Mouse (Mus musculus) heart, embryonic 13.5 days (tissue): ENCODE measurements around the gene Hoxb9. TPM values are rescaled to one million over a fixed set of nuclear protein-coding genes. Genes with fewer than 3 reads are reported as not detected.

Source experiments
- ATAC-seq: fragments of 200-750 bp; cut with Nextera tagmentation; 2 replicates; pipeline ENCODE4 v1.8.0; 2017; ENCODE audit warnings: moderate TSS enrichment; ENCODE audit not compliant: insufficient number of reproducible peaks, low FRiP score, low TSS enrichment; ENCODE audit errors: extremely low read depth
- H3K27ac ChIP-seq: fragments of 300-500 bp; sonication (generic); replicated peaks from 2 replicates; pipeline ENCODE4 v1.5.1; 2015; ENCODE audit warnings: moderate library complexity, mild to moderate bottlenecking, inconsistent platforms
- H3K27me3 ChIP-seq: fragments of 300-500 bp; sonication (generic); replicated peaks from 2 replicates; pipeline ENCODE4 v1.6.1; 2015; ENCODE audit warnings: mild to moderate bottlenecking, inconsistent platforms
- H3K36me3 ChIP-seq: fragments of 300-500 bp; sonication (generic); 2 replicates; pipeline ENCODE4 v1.6.1; 2015; ENCODE audit warnings: mild to moderate bottlenecking, inconsistent platforms
- H3K4me1 ChIP-seq: fragments of 300-500 bp; sonication (generic); 2 replicates; pipeline ENCODE4 v1.6.1; 2015; ENCODE audit warnings: inconsistent platforms
- H3K4me2 ChIP-seq: fragments of 300-500 bp; sonication (generic); 2 replicates; pipeline ENCODE4 v1.6.1; 2015; ENCODE audit warnings: inconsistent platforms, mild to moderate bottlenecking, moderate library complexity
- H3K4me3 ChIP-seq: fragments of 300-500 bp; sonication (generic); 2 replicates; pipeline ENCODE4 v1.5.1; 2015; ENCODE audit warnings: moderate library complexity, mild to moderate bottlenecking, inconsistent platforms
- H3K9ac ChIP-seq: fragments of 300-500 bp; sonication (generic); 2 replicates; pipeline ENCODE4 v1.6.1; 2015; ENCODE audit warnings: inconsistent platforms, mild to moderate bottlenecking, moderate library complexity
- H3K9me3 ChIP-seq: fragments of 300-500 bp; sonication (generic); 2 replicates; pipeline ENCODE4 v1.6.1; 2016; ENCODE audit warnings: inconsistent platforms
- WGBS: fragments of 180-500 bp; shearing (Covaris S2); methylation state at CpG from one replicate; pipeline ENCODE4 v1.1.7; 2015; ENCODE audit warnings: mixed read lengths; 5-methylcytosine and 5-hydroxymethylcytosine counted together
- polyA plus RNA-seq: library from polyadenylated mRNA; unstranded; fragments of >200 nt; fragmentation: Nextera tagmentation; extraction: Ambion mirVana; gene quantifications from 2 replicates; pipeline ENCODE4 v1.2.1, GENCODE M21; 2015

The Hoxb9 gene
- polyA plus RNA-seq, 1 experiment from 2014 or later, result not detected

DNA sequence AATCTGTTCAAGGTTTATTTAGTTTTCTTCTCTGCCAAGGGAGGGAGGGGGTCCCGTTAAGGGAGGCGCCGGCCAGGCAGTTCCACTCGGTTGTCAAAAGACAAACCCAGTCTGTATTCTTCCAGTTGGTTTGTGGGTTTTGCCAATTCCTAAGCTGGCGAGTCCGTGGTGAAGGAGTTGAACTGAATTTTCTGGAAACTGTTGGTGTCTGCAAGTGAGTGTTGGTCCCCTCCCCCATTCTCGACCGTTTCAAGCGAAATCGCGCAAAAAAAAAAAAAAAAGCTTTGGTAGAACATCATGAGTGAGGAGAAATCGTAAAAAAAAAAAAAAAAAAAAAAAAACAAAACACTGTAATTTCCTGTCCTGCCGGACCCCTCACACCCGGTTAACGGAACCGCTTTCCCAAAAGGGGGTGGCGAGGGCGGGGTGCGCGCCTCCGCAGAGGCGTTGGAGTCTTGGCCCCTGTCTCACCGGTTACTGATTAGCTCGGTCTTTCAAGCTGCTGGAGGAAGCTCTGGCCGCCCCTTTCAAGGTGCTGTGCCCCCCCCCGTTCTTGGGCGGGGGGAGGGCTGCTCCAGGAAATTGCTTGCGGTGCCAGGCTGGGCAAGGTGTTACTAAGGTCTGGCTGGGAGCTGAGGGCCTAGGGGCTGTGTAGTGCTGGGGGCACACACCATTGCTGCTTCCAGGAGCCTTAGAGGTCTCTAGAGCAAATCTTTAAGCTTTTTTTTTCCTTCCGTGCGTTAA, 24.0 kb downstream of the Hoxb9 start:
- Histone ChIP-seq H3K36me3 (no peaks in the 10 kb centered on the region), H3K4me3 (peak overlapping the region; percentile 14), H3K27ac (no peak overlapping the region), H3K9me3 (no peaks in the 10 kb centered on the region), H3K9ac (no peak overlapping the region), H3K4me1 (peaks cover 14% of the 10 kb centered on the region), H3K27me3 (peaks cover 98% of the 10 kb centered on the region), H3K4me2 (no peak overlapping the region)
- 1% methylated on average over 30 of the region's 30 CpGs for WGBS
- ATAC-seq, result no peak

DNA sequence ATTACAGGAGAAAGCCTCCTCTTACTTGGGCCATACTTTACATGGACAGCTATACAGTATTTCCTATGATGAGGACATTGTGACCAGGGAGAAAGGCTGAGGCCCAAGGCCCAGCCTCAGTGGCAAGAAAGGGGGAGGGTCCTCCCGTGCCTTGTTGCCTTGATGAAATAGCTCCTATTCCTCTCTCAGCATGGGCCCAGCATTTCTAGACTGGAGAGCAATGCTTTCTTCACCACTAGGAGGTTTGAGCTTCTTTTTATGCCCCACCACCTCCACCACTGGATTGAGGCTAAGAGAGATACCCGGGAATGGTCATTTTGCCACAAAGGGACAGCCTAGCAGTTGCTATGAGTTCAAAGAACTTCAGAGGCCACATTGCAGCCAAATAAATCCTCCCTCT, 25.7 kb downstream of the Hoxb9 start:
- H3K9ac ChIP-seq, result no peak overlapping the region
- H3K27ac ChIP-seq, result no peak overlapping the region
- H3K4me3 ChIP-seq, result no peak overlapping the region
- no peak overlapping the region for H3K4me2 ChIP-seq
- no peaks in the 10 kb centered on the region for H3K36me3 ChIP-seq
- H3K9me3 ChIP-seq, result no peaks in the 10 kb centered on the region
- 5% methylated on average over 2 of the region's 2 CpGs for WGBS
- H3K4me1 ChIP-seq, result peaks cover 14% of the 10 kb centered on the region
- peaks cover 100% of the 10 kb centered on the region for H3K27me3 ChIP-seq
- no peak for ATAC-seq

DNA sequence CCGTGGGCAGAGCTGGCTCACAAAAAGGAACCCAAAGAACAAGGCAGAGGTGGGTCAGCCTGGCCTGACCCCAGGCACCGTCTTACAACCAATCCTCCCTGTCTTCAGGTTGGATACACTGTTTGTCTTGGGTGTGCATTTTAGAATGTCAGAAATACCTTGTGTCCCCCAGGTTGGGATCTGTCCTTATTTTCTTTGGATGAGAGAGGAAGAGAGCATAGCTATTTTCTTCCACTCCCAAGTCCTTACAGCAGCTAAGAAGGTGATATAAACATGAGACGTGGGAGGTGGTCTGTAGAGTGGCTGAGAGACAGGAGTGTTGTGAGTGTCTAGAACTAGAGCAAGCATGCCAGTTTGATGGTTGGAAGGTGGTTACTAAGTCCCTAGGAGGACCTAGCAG, 26.2 kb downstream of the Hoxb9 start:
- no peak overlapping the region for H3K27ac ChIP-seq
- H3K4me1 ChIP-seq, result peaks cover 14% of the 10 kb centered on the region
- no peak overlapping the region for H3K9ac ChIP-seq
- H3K4me2 ChIP-seq, result no peak overlapping the region
- H3K4me3 ChIP-seq, result no peak overlapping the region
- no peaks in the 10 kb centered on the region for H3K36me3 ChIP-seq
- no peaks in the 10 kb centered on the region for H3K9me3 ChIP-seq
- peaks cover 100% of the 10 kb centered on the region for H3K27me3 ChIP-seq
- 4% methylated on average over 3 of the region's 3 CpGs for WGBS
- no peak for ATAC-seq

DNA sequence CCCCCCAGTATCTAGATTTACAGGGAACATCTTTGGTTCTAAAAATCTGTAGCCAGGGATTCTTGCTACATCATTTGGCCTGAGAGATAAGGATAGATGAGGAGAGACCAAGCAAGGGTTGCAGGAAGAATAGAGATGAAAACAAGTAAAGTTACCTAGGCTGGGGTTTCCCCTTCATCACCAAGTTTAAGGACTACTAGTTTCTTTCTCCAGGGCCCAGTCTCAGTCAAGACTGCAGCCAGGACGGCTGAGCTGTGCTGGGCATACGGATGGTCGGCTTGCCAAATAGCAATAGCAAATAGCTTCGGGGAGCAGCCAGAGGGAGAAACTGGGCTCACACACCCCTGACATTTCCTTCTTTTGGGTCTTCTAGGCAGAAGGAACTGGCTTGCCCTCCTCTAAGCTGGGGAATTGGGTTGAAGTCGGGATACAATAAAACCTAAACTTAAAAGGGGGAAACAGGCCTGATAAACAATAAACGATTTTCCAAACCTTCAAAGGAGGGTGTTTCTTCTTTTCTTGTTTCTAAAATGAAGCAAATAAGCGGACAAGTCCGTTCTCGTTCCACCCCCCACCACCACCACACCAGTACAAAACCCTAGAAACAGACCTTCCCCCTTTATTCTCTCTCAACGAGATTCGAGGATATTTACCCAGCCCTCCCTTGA, 26.8 kb downstream of the Hoxb9 start:
- Histone ChIP-seq H3K4me2 (peak overlapping the region; percentile 12; the same call in 1 of the 2 replicates), H3K27me3 (peaks cover 100% of the 10 kb centered on the region), H3K9ac (no peak overlapping the region), H3K27ac (no peak overlapping the region), H3K36me3 (no peaks in the 10 kb centered on the region), H3K4me3 (no peak overlapping the region), H3K4me1 (peaks cover 14% of the 10 kb centered on the region), H3K9me3 (no peaks in the 10 kb centered on the region)
- ATAC-seq, result no peak
- 5% methylated on average over 11 of the region's 11 CpGs for WGBS

DNA sequence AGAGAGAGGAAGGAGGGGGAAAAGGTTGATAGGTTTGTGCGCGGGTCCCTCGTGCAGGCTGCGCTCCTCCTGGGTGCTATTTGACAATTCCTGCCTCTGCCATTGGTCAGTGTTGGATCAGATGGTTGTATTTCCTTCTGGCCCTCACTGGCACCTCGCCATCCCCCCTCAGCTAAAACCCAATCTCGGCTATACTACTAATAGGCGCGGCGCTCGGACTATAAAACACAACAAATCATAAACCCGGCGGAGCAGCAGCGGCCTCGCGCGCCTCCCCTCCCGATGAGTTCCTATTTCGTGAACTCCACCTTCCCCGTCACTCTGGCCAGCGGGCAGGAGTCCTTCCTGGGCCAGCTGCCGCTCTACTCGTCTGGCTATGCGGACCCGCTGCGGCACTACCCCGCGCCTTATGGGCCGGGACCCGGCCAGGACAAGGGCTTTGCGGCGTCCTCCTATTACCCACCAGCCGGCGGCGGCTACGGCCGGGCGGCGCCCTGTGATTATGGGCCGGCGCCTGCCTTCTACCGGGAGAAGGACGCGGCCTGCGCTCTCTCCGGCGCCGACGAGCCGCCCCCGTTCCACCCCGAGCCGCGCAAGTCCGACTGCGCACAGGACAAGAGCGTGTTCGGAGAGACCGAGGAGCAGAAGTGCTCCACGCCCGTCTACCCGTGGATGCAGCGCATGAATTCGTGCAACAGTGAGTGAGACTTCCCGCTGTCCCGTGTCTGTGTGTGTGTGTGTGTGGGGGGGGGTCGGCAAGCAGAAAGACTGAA, 27.8 kb downstream of the Hoxb9 start:
- Histone ChIP-seq H3K4me1 (peaks cover 14% of the 10 kb centered on the region), H3K9ac (peak overlapping the region; percentile 60), H3K27ac (no peak overlapping the region), H3K36me3 (no peaks in the 10 kb centered on the region), H3K4me2 (peak overlapping the region; percentile 60), H3K27me3 (peaks cover 100% of the 10 kb centered on the region), H3K4me3 (peak overlapping the region; percentile 41), H3K9me3 (no peaks in the 10 kb centered on the region)
- no peak for ATAC-seq
- WGBS, result under 1% methylated on average over 66 of the region's 66 CpGs

DNA sequence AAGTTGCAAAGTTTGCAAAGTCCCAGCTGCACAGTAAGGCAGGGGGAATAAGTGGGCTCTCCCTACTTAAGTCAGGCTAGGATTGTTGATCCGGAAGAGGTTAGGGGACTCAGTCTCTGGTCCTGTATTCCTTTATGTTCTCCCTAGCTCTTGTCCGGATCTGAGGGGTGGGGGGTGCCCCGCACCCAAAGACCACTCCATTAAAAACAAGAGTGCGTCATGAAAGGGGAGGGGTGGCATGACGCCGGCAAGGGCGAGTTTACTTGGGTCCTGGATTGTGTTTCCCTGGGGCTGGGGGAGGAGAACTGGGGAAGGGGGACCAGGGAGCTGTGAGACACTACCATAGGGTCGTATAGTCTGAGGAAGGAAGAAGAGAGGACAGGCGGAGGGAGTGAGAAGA, 28.5 kb downstream of the Hoxb9 start:
- H3K4me1 ChIP-seq, result peaks cover 12% of the 10 kb centered on the region
- 3% methylated on average over 9 of the region's 9 CpGs for WGBS
- H3K27me3 ChIP-seq, result peaks cover 100% of the 10 kb centered on the region
- H3K4me3 ChIP-seq, result peak overlapping the region; percentile 41
- H3K27ac ChIP-seq, result no peak overlapping the region
- no peak for ATAC-seq
- H3K9ac ChIP-seq, result no peak overlapping the region
- no peaks in the 10 kb centered on the region for H3K36me3 ChIP-seq
- H3K4me2 ChIP-seq, result peak overlapping the region; percentile 33; the same call in 1 of the 2 replicates
- no peaks in the 10 kb centered on the region for H3K9me3 ChIP-seq

DNA sequence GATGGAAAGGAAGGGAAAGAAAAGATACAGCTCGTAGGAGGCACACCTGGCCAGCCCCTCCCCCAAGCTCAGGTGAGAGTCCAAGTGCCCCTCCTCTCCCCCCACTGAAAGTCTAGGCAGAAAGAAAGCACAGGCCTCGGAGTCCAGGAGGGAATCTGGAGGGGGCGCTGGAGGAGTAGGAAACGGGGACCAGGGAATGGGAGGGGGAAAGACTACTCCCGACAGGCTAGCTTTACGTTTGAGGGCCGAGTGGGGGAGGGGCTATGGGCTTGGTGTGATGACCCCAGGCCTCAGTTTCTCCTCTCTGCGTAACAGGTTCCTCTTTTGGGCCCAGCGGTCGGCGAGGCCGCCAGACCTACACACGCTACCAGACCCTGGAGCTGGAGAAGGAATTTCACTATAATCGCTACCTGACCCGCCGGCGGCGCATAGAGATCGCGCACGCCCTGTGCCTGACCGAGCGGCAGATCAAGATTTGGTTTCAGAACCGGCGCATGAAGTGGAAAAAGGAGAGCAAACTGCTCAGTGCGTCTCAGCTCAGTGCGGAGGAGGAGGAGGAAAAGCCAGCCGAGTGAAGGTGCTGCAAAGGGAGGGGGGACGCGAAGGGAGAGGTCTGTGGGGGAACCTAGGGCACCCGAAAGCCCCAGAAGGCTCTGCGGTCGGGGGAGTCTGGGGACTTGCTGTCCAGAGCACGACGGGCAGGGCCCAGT, 29.3 kb downstream of the Hoxb9 start:
- H3K9me3 ChIP-seq, result no peaks in the 10 kb centered on the region
- H3K27ac ChIP-seq, result no peak overlapping the region
- no peaks in the 10 kb centered on the region for H3K36me3 ChIP-seq
- peak overlapping the region; percentile 50; the same call in 1 of the 2 replicates for H3K9ac ChIP-seq
- peak overlapping the region; percentile 33 for H3K4me2 ChIP-seq
- H3K4me3 ChIP-seq, result peak overlapping the region; percentile 41
- WGBS, result 3% methylated on average over 35 of the region's 35 CpGs
- H3K4me1 ChIP-seq, result peaks cover 8% of the 10 kb centered on the region
- no peak for ATAC-seq
- H3K27me3 ChIP-seq, result peaks cover 100% of the 10 kb centered on the region

DNA sequence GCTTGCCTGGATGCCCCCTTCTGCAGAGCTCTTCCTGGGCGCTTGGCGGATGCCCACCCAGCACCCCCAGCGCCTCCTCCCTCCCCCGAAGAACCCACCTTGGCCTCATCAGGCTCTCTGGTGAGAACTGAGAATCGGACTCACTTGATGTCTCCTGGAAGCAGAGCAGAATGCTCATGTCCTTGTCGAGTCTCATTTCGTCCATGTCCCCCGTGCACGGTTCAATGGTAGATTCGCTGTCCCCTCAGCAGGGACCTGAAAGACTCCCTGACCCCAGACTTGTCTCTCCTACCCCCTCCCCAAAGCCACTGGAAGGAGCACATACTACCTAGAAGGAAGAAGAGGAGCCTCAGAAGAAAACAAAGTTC, 29.8 kb downstream of the Hoxb9 start:
- no peaks in the 10 kb centered on the region for H3K36me3 ChIP-seq
- no peaks in the 10 kb centered on the region for H3K9me3 ChIP-seq
- H3K4me2 ChIP-seq, result peak overlapping the region; percentile 33; the same call in 1 of the 2 replicates
- peaks cover 6% of the 10 kb centered on the region for H3K4me1 ChIP-seq
- 0 out of 2 replicates have a peak overlapping the region, but pooled peaks have one; percentile 50 for H3K9ac ChIP-seq
- peak overlapping the region; percentile 41 for H3K4me3 ChIP-seq
- H3K27me3 ChIP-seq, result peaks cover 100% of the 10 kb centered on the region
- 9% methylated on average over 10 of the region's 10 CpGs for WGBS
- no peak for ATAC-seq
- H3K27ac ChIP-seq, result no peak overlapping the region

DNA sequence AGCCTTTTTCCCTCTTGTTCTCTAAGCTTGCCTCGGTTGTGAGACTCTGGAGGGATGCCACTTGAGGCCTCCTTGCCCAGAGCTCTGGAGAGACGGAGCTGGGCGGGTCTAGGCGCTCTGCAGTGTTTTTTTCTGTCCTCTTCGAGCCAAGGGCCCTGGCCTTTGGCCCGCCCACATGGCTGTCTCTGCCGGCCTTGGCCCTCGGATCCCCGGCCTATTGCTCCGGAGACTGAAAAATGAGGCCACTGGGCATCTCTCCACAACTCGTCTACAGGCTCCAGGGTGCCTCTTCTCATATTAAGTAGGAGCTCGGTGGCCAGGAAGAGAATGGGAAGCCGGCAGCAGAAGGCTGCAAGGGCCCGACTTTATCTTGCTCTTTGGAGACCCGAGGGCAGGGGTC, 30.6 kb downstream of the Hoxb9 start:
- Histone ChIP-seq H3K9me3 (no peaks in the 10 kb centered on the region), H3K36me3 (no peaks in the 10 kb centered on the region), H3K9ac (no peak overlapping the region), H3K27ac (no peak overlapping the region), H3K27me3 (peaks cover 100% of the 10 kb centered on the region), H3K4me3 (no peak overlapping the region), H3K4me1 (peaks cover 6% of the 10 kb centered on the region), H3K4me2 (no peak overlapping the region)
- ATAC-seq, result no peak
- 4% methylated on average over 15 of the region's 15 CpGs for WGBS

DNA sequence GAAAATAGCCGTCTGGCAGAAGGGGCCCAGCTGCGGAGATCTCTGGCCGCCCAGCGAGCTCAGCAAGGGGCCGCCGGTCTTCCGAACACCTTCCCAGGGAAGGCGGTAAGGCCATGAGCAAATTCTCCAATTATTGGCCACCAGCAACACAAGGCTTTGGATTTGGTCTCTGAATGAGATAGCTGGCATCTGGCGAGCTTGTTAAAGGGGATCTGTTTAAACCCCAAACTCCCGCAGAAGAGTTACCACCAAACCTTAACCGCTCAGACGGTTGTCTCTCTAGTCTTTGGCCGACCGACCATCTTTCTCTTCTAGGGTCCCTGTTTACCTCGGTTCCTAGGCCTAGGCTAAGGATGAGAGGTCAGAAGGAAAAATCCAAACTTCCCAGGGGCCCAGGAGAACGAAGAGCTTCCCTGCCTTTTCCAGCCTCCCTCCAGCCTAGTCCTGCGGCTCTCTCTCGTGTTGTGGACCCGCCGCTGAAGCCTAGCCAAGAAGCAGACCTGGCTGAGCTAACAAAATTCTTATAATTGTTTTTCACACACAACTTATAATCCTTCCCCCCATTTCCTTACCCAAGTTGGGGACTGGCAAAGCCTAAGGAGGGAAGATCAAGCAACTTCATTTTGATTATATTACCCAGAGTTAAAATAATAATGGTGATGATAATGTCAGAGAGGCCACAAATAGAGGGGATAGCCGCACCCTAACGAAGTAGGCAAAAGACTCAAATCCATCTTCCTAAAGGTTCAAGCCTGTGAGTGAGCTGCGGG, 31.3 kb downstream of the Hoxb9 start:
- no peak overlapping the region for H3K27ac ChIP-seq

More for the DNA sequence above, 31.3 kb downstream of the Hoxb9 start:
- Histone ChIP-seq H3K36me3 (no peaks in the 10 kb centered on the region), H3K4me2 (peak overlapping the region; percentile 63; the same call in 1 of the 2 replicates), H3K9ac (no peak overlapping the region), H3K9me3 (no peaks in the 10 kb centered on the region), H3K27me3 (peaks cover 100% of the 10 kb centered on the region), H3K4me1 (peaks cover 6% of the 10 kb centered on the region), H3K4me3 (peak overlapping the region; percentile 43; the same call in 1 of the 2 replicates)
- no peak for ATAC-seq
- 8% methylated on average over 23 of the region's 23 CpGs for WGBS
